Mouse (Mus musculus) myocyte (in vitro differentiated cells): Measurements from ENCODE around the gene Prkd1.

Experiments
- E2F4 ChIP-seq: IDR thresholded peaks from one replicate; pipeline ENCODE4 v1.6.1; 2011; ENCODE audit warnings: mild to moderate bottlenecking, control low read depth, moderate library complexity; ENCODE audit not compliant: insufficient read depth
- MYOD1 ChIP-seq, 3 experiments: IDR thresholded peaks; one replicate each; pipeline ENCODE4 v1.6.1; 2011; ENCODE audit warnings: control low read depth in 2 of 3, low read depth in 2 of 3, mild to moderate bottlenecking in 2 of 3, moderate library complexity in 1 of 3; ENCODE audit not compliant: insufficient read length in 2 of 3, control insufficient read depth in 1 of 3
- MYOG ChIP-seq, 3 experiments: IDR thresholded peaks; one replicate each; pipeline ENCODE4 v1.6.1; 2011; ENCODE audit warnings: control low read depth in 2 of 3, low read depth in 2 of 3, mild to moderate bottlenecking in 2 of 3; ENCODE audit not compliant: insufficient read length in 2 of 3, control insufficient read depth in 1 of 3, insufficient read depth in 1 of 3
- POLR2A ChIP-seq: IDR thresholded peaks from one replicate; pipeline ENCODE4 v1.6.1; 2011; ENCODE audit warnings: low read depth, mild to moderate bottlenecking, control low read depth, moderate library complexity; ENCODE audit not compliant: insufficient read length
- REST ChIP-seq: IDR thresholded peaks from one replicate; pipeline ENCODE4 v1.6.1; 2011; ENCODE audit warnings: mild to moderate bottlenecking, control low read depth, moderate library complexity; ENCODE audit not compliant: insufficient read depth, insufficient read length
- TCF12 ChIP-seq: IDR thresholded peaks from one replicate; pipeline ENCODE4 v1.6.1; 2011; ENCODE audit warnings: mild to moderate bottlenecking, control low read depth; ENCODE audit not compliant: poor library complexity, insufficient read depth, severe bottlenecking
- TCF3 ChIP-seq: IDR thresholded peaks from one replicate; pipeline ENCODE4 v1.6.1; 2011; ENCODE audit warnings: low read depth, control low read depth; ENCODE audit not compliant: insufficient read length

GRCm38 (mm10) chr12:50599370-50599769 lies 49.5 kb downstream of the Prkd1 start:
- TF ChIP-seq E2F4 (no peak), TCF12 (no peak), MYOD1 (IDR thresholded peaks at IDR 0.05; ENCODE audit: control insufficient read depth in 1 of 3, insufficient read length in 2 of 3, low read depth in 2 of 3) (no peak), POLR2A (no peak), TCF3 (no peak), REST (no peak), MYOG (IDR thresholded peaks at IDR 0.05; ENCODE audit: control insufficient read depth in 1 of 3, insufficient read depth in 1 of 3, insufficient read length in 2 of 3, low read depth in 2 of 3) (no peak)
